ENCODE assay signal across 12 mouse cellular contexts in genomic region chr6:29529444-29529820, GRCm38 (mm10). TPM values are rescaled to one million over a fixed set of nuclear protein-coding genes. Genes with fewer than 3 reads are reported as not detected.
DNase-seq lines count a peak whose midpoint lies in the region; ATAC-seq and TF ChIP-seq lines count a peak whose summit lies in the region.
"Had no signal": no experiment of that assay in that cellular context is flagged by ENCODE, and none has a peak within 500 bp of the region (broad histone marks: within the 10 kb centered on the region; RNA-seq: fewer than 3 reads in every experiment).

No protein-coding gene starts in this region.

- no peak overlapping the region for H3K9ac ChIP-seq in heart, embryonic 14.5 days (ENCODE audit: low read length)
- no peak overlapping the region for H3K9ac ChIP-seq in liver, embryonic 14.5 days (replicated peaks)
- H3K9ac ChIP-seq: embryonic facial prominence, embryonic 15.5 days; hindbrain, embryonic 13.5 days had no signal

- no peak for TF ChIP-seq EP300 in liver, embryonic 14.5 days (IDR thresholded peaks at IDR 0.05; ENCODE audit: low read depth)

- H3K36me3 ChIP-seq in heart, embryonic 14.5 days (ENCODE audit: control insufficient read depth, insufficient read depth, low read length): no peaks in the 10 kb centered on the region
- no peaks in the 10 kb centered on the region for H3K36me3 ChIP-seq in thymus, adult 2 months (ENCODE audit: control insufficient read depth, insufficient read depth, low read length)
- no peaks in the 10 kb centered on the region for H3K36me3 ChIP-seq in liver, embryonic 14.5 days (replicated peaks; ENCODE audit: control insufficient read depth, insufficient read depth, low read depth)
- H3K36me3 ChIP-seq: embryonic facial prominence, embryonic 15.5 days; hindbrain, embryonic 13.5 days had no signal

- TF ChIP-seq POLR2A in thymus, adult 2 months (IDR thresholded peaks at IDR 0.05; ENCODE audit: control insufficient read depth, extremely low read depth, insufficient read depth, low read length, poor library complexity): no peak

- H3K27ac ChIP-seq in heart, embryonic 14.5 days (replicated peaks in 1 of 2; ENCODE audit: control insufficient read depth in 1 of 2, insufficient read depth in 1 of 2, low read depth in 2 of 2, low read length in 2 of 2): peak overlapping the region in 1 of 2 experiments; percentile 45; a peak in 1 of 4 replicates
- no peak overlapping the region for H3K27ac ChIP-seq in thymus, adult 2 months (ENCODE audit: control insufficient read depth, insufficient read depth, low read length)
- H3K27ac ChIP-seq in liver, embryonic 14.5 days: no peak overlapping the region
- H3K27ac ChIP-seq in layer of hippocampus, adult 2 months: no peak overlapping the region
- H3K27ac ChIP-seq: embryonic facial prominence, embryonic 15.5 days; hindbrain, embryonic 13.5 days had no signal

- peak overlapping the region; percentile 91 for H3K4me2 ChIP-seq in heart, embryonic 14.5 days (ENCODE audit: low read length)
- peak overlapping the region; percentile 20; the same call in 1 of the 2 replicates for H3K4me2 ChIP-seq in liver, embryonic 14.5 days (ENCODE audit: low read depth)
- H3K4me2 ChIP-seq: embryonic facial prominence, embryonic 15.5 days; hindbrain, embryonic 13.5 days had no signal

- ATAC-seq in heart, embryonic 14.5 days (ENCODE audit: insufficient number of reproducible peaks, insufficient read depth, low FRiP score, low read depth): no peak
- no peak for ATAC-seq in liver, embryonic 14.5 days (ENCODE audit: insufficient read depth)
- no peak for ATAC-seq in frontal cortex, adult (ENCODE audit: low TSS enrichment)

- no peak for TF ChIP-seq CTCF in thymus, adult 2 months (IDR thresholded peaks at IDR 0.05; ENCODE audit: borderline replicate concordance, control insufficient read depth, extremely low read depth, insufficient read depth, low read length, poor library complexity)
- no peak for TF ChIP-seq CTCF in liver, embryonic 14.5 days (IDR thresholded peaks at IDR 0.05; ENCODE audit: low read depth)
- TF ChIP-seq CTCF in layer of hippocampus, adult 2 months (conservative IDR thresholded peaks at IDR 0.05): no peak

- WGBS in heart, embryonic 14.5 days: 20% methylated on average over 2 of the region's 2 CpGs
- WGBS in thymus, adult 2 months: 5% methylated on average over 2 of the region's 2 CpGs
- WGBS in liver, embryonic 14.5 days (ENCODE audit: insufficient replicate concordance): 14% methylated on average over 2 of the region's 2 CpGs

- H3K4me1 ChIP-seq in heart, embryonic 14.5 days (ENCODE audit: control insufficient read depth in 2 of 2, insufficient read depth in 2 of 2, low read length in 2 of 2): peaks cover 24 to 29% of the 10 kb centered on the region in 2 experiments
- peaks cover 27% of the 10 kb centered on the region for H3K4me1 ChIP-seq in thymus, adult 2 months (replicated peaks; ENCODE audit: control insufficient read depth, insufficient read depth, low read length)
- no peaks in the 10 kb centered on the region for H3K4me1 ChIP-seq in liver, embryonic 14.5 days (replicated peaks; ENCODE audit: control insufficient read depth in 2 of 2, insufficient read depth in 2 of 2, low read length in 1 of 2)

- H3K27me3 ChIP-seq in heart, embryonic 14.5 days (ENCODE audit: control insufficient read depth, insufficient read depth, low read length): peaks cover 6% of the 10 kb centered on the region; the same call in 1 of the 2 replicates
- H3K27me3 ChIP-seq in thymus, adult 2 months (ENCODE audit: control insufficient read depth, insufficient read depth, low read length): peaks cover 19% of the 10 kb centered on the region
- H3K27me3 ChIP-seq in liver, embryonic 14.5 days (ENCODE audit: control insufficient read depth, insufficient read depth, low read length): peaks cover 47% of the 10 kb centered on the region

- no peak for DNase-seq in heart, adult 8-10 months (ENCODE audit: low spot score)
- no peak for DNase-seq in thymus, adult 2 months
- DNase-seq in thymus, postnatal 25 days: no peak
- no peak for DNase-seq in liver, embryonic 14.5 days (ENCODE audit: low read depth in 3 of 3, low spot score in 3 of 3)
- no peak for DNase-seq in layer of hippocampus, adult 2 months (ENCODE audit: low spot score in 2 of 2)
- no peak for DNase-seq in right cerebral cortex, postnatal 4 days
- DNase-seq: adrenal gland, postnatal 36 days; cerebellum, adult 9-10 months had no signal

- H3K4me3 ChIP-seq in heart, embryonic 14.5 days (ENCODE audit: control insufficient read depth in 1 of 2, insufficient read depth in 1 of 2, low read depth in 1 of 2, low read length in 2 of 2): peak overlapping the region; percentile 4 to 30; a peak in 3 of 4 replicates
- H3K4me3 ChIP-seq in thymus, adult 2 months (ENCODE audit: control insufficient read depth, insufficient read depth, low read length): peak overlapping the region; percentile 21
- peak overlapping the region; percentile 1 to 16; a peak in 2 of 4 replicates for H3K4me3 ChIP-seq in liver, embryonic 14.5 days (ENCODE audit: insufficient read depth in 1 of 2, low read depth in 2 of 2, low read length in 2 of 2)
- no peak overlapping the region for H3K4me3 ChIP-seq in layer of hippocampus, adult 2 months
- H3K4me3 ChIP-seq: embryonic facial prominence, embryonic 15.5 days; hindbrain, embryonic 13.5 days had no signal

- no peaks in the 10 kb centered on the region for H3K9me3 ChIP-seq in heart, embryonic 14.5 days (ENCODE audit: control insufficient read depth, low read length)
- H3K9me3 ChIP-seq in liver, embryonic 14.5 days (ENCODE audit: control insufficient read depth, low read length): no peaks in the 10 kb centered on the region
- H3K9me3 ChIP-seq: embryonic facial prominence, embryonic 15.5 days; hindbrain, embryonic 13.5 days had no signal

RNA-seq across cellular contexts. Expression of gene Irf5, which starts 3.0 kb away (rescaled TPM):
- polyA plus RNA-seq in heart, embryonic 14.5 days (2014; fragmentation: Nextera tagmentation; extraction: Ambion mirVana): 5.0 and 5.3 TPM in 2 replicates
- total RNA-seq in heart, adult 8-10 months (2022): 1 to 10 TPM; 2.0 to 4.0 (median 2.4) TPM
- 37.3 and 46.4 TPM in 2 replicates for polyA plus RNA-seq in thymus, adult 2 months (2012; rRNA removed)
- 5.7 and 6.4 TPM in 2 replicates for polyA plus RNA-seq in liver, embryonic 14.5 days (2012; rRNA removed)
- 5.5 and 6.8 TPM in 2 replicates for polyA plus RNA-seq in liver, embryonic 14.5 days (2014; fragmentation: Nextera tagmentation; extraction: Ambion mirVana)
- total RNA-seq in layer of hippocampus, adult 2 months (2021): 1 to 10 TPM; 3.8 to 5.1 TPM

RNA-seq across cellular contexts. Expression of gene Kcp, which starts 21.7 kb away (rescaled TPM):
- polyA plus RNA-seq in heart, embryonic 14.5 days (2014; fragmentation: Nextera tagmentation; extraction: Ambion mirVana): 10.0 and 10.2 TPM in 2 replicates
- 1 to 10 TPM; 2.0 to 4.8 (median 2.8) TPM for total RNA-seq in heart, adult 8-10 months (2022)
- polyA plus RNA-seq in thymus, adult 2 months (2012; rRNA removed): 2.9 and 3.0 TPM in 2 replicates
- polyA plus RNA-seq in liver, embryonic 14.5 days (2012; rRNA removed): 2.0 and 2.6 TPM in 2 replicates
- polyA plus RNA-seq in liver, embryonic 14.5 days (2014; fragmentation: Nextera tagmentation; extraction: Ambion mirVana): 0.67 and 1.2 TPM in 2 replicates
- total RNA-seq in layer of hippocampus, adult 2 months (2021): 1 to 10 TPM; 1.1 to 2.0 TPM

RNA-seq across cellular contexts. Expression of gene Atp6v1fnb, which starts 58.2 kb away (rescaled TPM):
- not detected in 2 replicates for polyA plus RNA-seq in heart, embryonic 14.5 days (2014; fragmentation: Nextera tagmentation; extraction: Ambion mirVana)
- not detected for total RNA-seq in heart, adult 8-10 months (2022)
- 0.22 and 0.34 TPM in 2 replicates for polyA plus RNA-seq in thymus, adult 2 months (2012; rRNA removed)
- 0.11 TPM in 1 of 2 replicates, not detected in the other for polyA plus RNA-seq in liver, embryonic 14.5 days (2012; rRNA removed)
- polyA plus RNA-seq in liver, embryonic 14.5 days (2014; fragmentation: Nextera tagmentation; extraction: Ambion mirVana): not detected in 2 replicates
- under 1 TPM in 1 of 2 experiments, not detected in 1; 0.59 TPM for total RNA-seq in layer of hippocampus, adult 2 months (2021)
- polyA plus RNA-seq: embryonic facial prominence, embryonic 15.5 days had no signal
